Mouse (Mus musculus): ENCODE measurements around the gene Ly6g5b. TPM values are rescaled to one million over a fixed set of nuclear protein-coding genes. Genes with fewer than 3 reads are reported as not detected.

Ly6g5b gene
- polyA plus RNA-seq, 2 experiments, result 0.27 to 0.70 TPM

- Histone ChIP-seq H3K4me2 (ENCODE audit: low read depth) (no peak overlapping the region), H3K27me3 (ENCODE audit: control insufficient read depth, insufficient read depth, low read length) (no peaks in the 10 kb centered on the region), H3K27ac (no peak overlapping the region), H3K9ac (replicated peaks) (no peak overlapping the region), H3K9me3 (ENCODE audit: control insufficient read depth, low read length) (no peaks in the 10 kb centered on the region), H3K4me1 (replicated peaks; ENCODE audit: control insufficient read depth in 2 of 2, insufficient read depth in 2 of 2, low read length in 1 of 2) (peaks cover 15 to 18% of the 10 kb centered on the region in 2 experiments), H3K36me3 (replicated peaks; ENCODE audit: control insufficient read depth, insufficient read depth, low read depth) (peaks cover 6% of the 10 kb centered on the region; the same call in 1 of the 2 replicates), H3K4me3 (ENCODE audit: insufficient read depth in 1 of 2, low read depth in 2 of 2, low read length in 2 of 2) (no peak overlapping the region)
- TF ChIP-seq EP300 (IDR thresholded peaks at IDR 0.05; ENCODE audit: low read depth) (no peak), CTCF (IDR thresholded peaks at IDR 0.05; ENCODE audit: low read depth) (peak; percentile 39)
- 34% methylated on average over 2 of the region's 2 CpGs for WGBS (ENCODE audit: insufficient replicate concordance)
- ATAC-seq (ENCODE audit: insufficient read depth), result no peak
- DNase-seq (ENCODE audit: low read depth in 3 of 3, low spot score in 3 of 3), result no peak
These were observed 27.1 kb downstream of the Ly6g5b start for GRCm38 (mm10) chr17:35088151-35088550.

- Histone ChIP-seq H3K4me2 (ENCODE audit: low read depth) (no peak within 1 kb of the TSS), H3K4me3 (ENCODE audit: insufficient read depth in 1 of 2, low read depth in 2 of 2, low read length in 2 of 2) (peak within 1 kb of the TSS in 1 of 2 experiments; percentile 14; a peak in 1 of 4 replicates), H3K9ac (replicated peaks) (no peak within 1 kb of the TSS), H3K36me3 (replicated peaks; ENCODE audit: control insufficient read depth, insufficient read depth, low read depth) (no peaks in the 10 kb centered on the region), H3K27ac (no peak within 1 kb of the TSS), H3K4me1 (replicated peaks; ENCODE audit: control insufficient read depth in 2 of 2, insufficient read depth in 2 of 2, low read length in 1 of 2) (peaks cover 15 to 20% of the 10 kb centered on the region in 2 experiments), H3K27me3 (ENCODE audit: control insufficient read depth, insufficient read depth, low read length) (no peaks in the 10 kb centered on the region), H3K9me3 (ENCODE audit: control insufficient read depth, low read length) (no peaks in the 10 kb centered on the region)
- no peak for TF ChIP-seq EP300 (IDR thresholded peaks at IDR 0.05; ENCODE audit: low read depth)
- WGBS (ENCODE audit: insufficient replicate concordance), result 44% methylated on average over 7 of the region's 7 CpGs
- no peak for ATAC-seq (ENCODE audit: insufficient read depth)
- no peak for DNase-seq (ENCODE audit: low read depth in 3 of 3, low spot score in 3 of 3)
These were observed 29.9 kb downstream of the Ly6g5b start, which contains the start of gene Ly6g6f for GRCm38 (mm10) chr17:35085208-35085865. Gene Ly6g6f (minus strand): TSS chr17:35085610.

GRCm38 (mm10) chr17:35083929-35084497, 31.2 kb downstream of the Ly6g5b start:
- ATAC-seq (ENCODE audit: insufficient read depth) (no peak), DNase-seq (ENCODE audit: low read depth in 3 of 3, low spot score in 3 of 3) (no peak)
- Histone ChIP-seq H3K4me1 (replicated peaks; ENCODE audit: control insufficient read depth in 2 of 2, insufficient read depth in 2 of 2, low read length in 1 of 2) (peaks cover 16 to 30% of the 10 kb centered on the region in 2 experiments), H3K27me3 (ENCODE audit: control insufficient read depth, insufficient read depth, low read length) (no peaks in the 10 kb centered on the region), H3K4me2 (ENCODE audit: low read depth) (no peak overlapping the region), H3K9me3 (ENCODE audit: control insufficient read depth, low read length) (no peaks in the 10 kb centered on the region), H3K4me3 (ENCODE audit: insufficient read depth in 1 of 2, low read depth in 2 of 2, low read length in 2 of 2) (no peak overlapping the region), H3K36me3 (replicated peaks; ENCODE audit: control insufficient read depth, insufficient read depth, low read depth) (no peaks in the 10 kb centered on the region), H3K9ac (replicated peaks) (no peak overlapping the region), H3K27ac (no peak overlapping the region)
- 52% methylated on average over 3 of the region's 3 CpGs for WGBS (ENCODE audit: insufficient replicate concordance)
- no peak for TF ChIP-seq CTCF (IDR thresholded peaks at IDR 0.05; ENCODE audit: low read depth)
- TF ChIP-seq EP300 (IDR thresholded peaks at IDR 0.05; ENCODE audit: low read depth), result no peak

- DNase-seq (ENCODE audit: low read depth in 3 of 3, low spot score in 3 of 3) (no peak), ATAC-seq (ENCODE audit: insufficient read depth) (no peak)
- no peak overlapping the region for H3K27ac ChIP-seq
- no peak for TF ChIP-seq EP300 (IDR thresholded peaks at IDR 0.05; ENCODE audit: low read depth)
- no peak for TF ChIP-seq CTCF (IDR thresholded peaks at IDR 0.05; ENCODE audit: low read depth)
- H3K9me3 ChIP-seq (ENCODE audit: control insufficient read depth, low read length), result no peaks in the 10 kb centered on the region
- peaks cover 16 to 32% of the 10 kb centered on the region in 2 experiments for H3K4me1 ChIP-seq (replicated peaks; ENCODE audit: control insufficient read depth in 2 of 2, insufficient read depth in 2 of 2, low read length in 1 of 2)
- H3K4me3 ChIP-seq (ENCODE audit: insufficient read depth in 1 of 2, low read depth in 2 of 2, low read length in 2 of 2), result no peak overlapping the region
- no peaks in the 10 kb centered on the region for H3K27me3 ChIP-seq (ENCODE audit: control insufficient read depth, insufficient read depth, low read length)
- H3K9ac ChIP-seq (replicated peaks), result no peak overlapping the region
- WGBS (ENCODE audit: insufficient replicate concordance), result 82% methylated on average over 16 of the region's 16 CpGs
- no peak overlapping the region for H3K4me2 ChIP-seq (ENCODE audit: low read depth)
- no peaks in the 10 kb centered on the region for H3K36me3 ChIP-seq (replicated peaks; ENCODE audit: control insufficient read depth, insufficient read depth, low read depth)
These were observed 32.2 kb downstream of the Ly6g5b start for GRCm38 (mm10) chr17:35082841-35083576.

- Histone ChIP-seq H3K36me3 (replicated peaks; ENCODE audit: control insufficient read depth, insufficient read depth, low read depth) (no peaks in the 10 kb centered on the region), H3K9ac (replicated peaks) (no peak overlapping the region), H3K27ac (no peak overlapping the region), H3K4me1 (replicated peaks; ENCODE audit: control insufficient read depth in 2 of 2, insufficient read depth in 2 of 2, low read length in 1 of 2) (peaks cover 16 to 32% of the 10 kb centered on the region in 2 experiments), H3K27me3 (ENCODE audit: control insufficient read depth, insufficient read depth, low read length) (no peaks in the 10 kb centered on the region), H3K9me3 (ENCODE audit: control insufficient read depth, low read length) (no peaks in the 10 kb centered on the region), H3K4me2 (ENCODE audit: low read depth) (peak overlapping the region; percentile 66), H3K4me3 (ENCODE audit: insufficient read depth in 1 of 2, low read depth in 2 of 2, low read length in 2 of 2) (no peak overlapping the region)
- TF ChIP-seq CTCF (IDR thresholded peaks at IDR 0.05; ENCODE audit: low read depth) (no peak), EP300 (IDR thresholded peaks at IDR 0.05; ENCODE audit: low read depth) (no peak)
- no peak for DNase-seq (ENCODE audit: low read depth in 3 of 3, low spot score in 3 of 3)
- 81% methylated on average over 4 of the region's 4 CpGs for WGBS (ENCODE audit: insufficient replicate concordance)
- ATAC-seq (ENCODE audit: insufficient read depth), result no peak
These were observed 34.5 kb downstream of the Ly6g5b start for GRCm38 (mm10) chr17:35080710-35081109.

Data from liver, embryonic 14.5 days (tissue).